Mouse (Mus musculus) stomach, postnatal 0 days (tissue): ENCODE data around the gene Otop3.

Experiments used
- CTCF ChIP-seq: IDR thresholded peaks from 2 replicates; pipeline ENCODE4 v1.5.1; 2016; ENCODE audit warnings: antibody characterized with exemption, low read depth, mild to moderate bottlenecking, moderate library complexity
- EP300 ChIP-seq: optimal IDR thresholded peaks from 2 replicates; pipeline ENCODE3; 2016; ENCODE audit warnings: antibody characterized with exemption

GRCm38 (mm10) chr11:115287386-115287785 is 47.1 kb upstream of the Otop3 start:
- no peak for TF ChIP-seq EP300
- TF ChIP-seq CTCF = no peak
